Mouse (Mus musculus) heart, adult 18-20 months (tissue): Measurements from ENCODE around the gene Kremen2. TPM values are rescaled to one million over a fixed set of nuclear protein-coding genes. Genes with fewer than 3 reads are reported as not detected.

ENCODE experiments used
- DNase-seq, 2 experiments: peaks; one replicate each; pipeline ENCODE4 v3.0.0; 2021 to 2022; ENCODE audit warnings: mixed read lengths in 1 of 2
- total RNA-seq, 2 experiments: library from RNA; stranded (reverse); gene quantifications; 2 replicates each; pipeline ENCODE4 v1.2.3; 2021

Kremen2 gene
- total RNA-seq, 2 experiments from 2014 or later = 0.15 to 0.18 TPM

GRCm38 (mm10) chr17:23730441-23730840, 15.2 kb downstream of the Kremen2 start:
- no peak for DNase-seq

- peak; percentile 82 to 92 for DNase-seq
Observed at GRCm38 (mm10) chr17:23726758-23727142, 18.9 kb downstream of the Kremen2 start.

- peak; percentile 97 for DNase-seq
Observed at GRCm38 (mm10) chr17:23725999-23726757, 19.5 kb downstream of the Kremen2 start, which contains the start of gene Pkmyt1. TSS of gene Pkmyt1 (plus strand) at chr17:23726336.

GRCm38 (mm10) chr17:23725477-23725876, 20.2 kb downstream of the Kremen2 start:
- DNase-seq = no peak

- DNase-seq = no peak
Observed at GRCm38 (mm10) chr17:23722376-23723125, 23.1 kb downstream of the Kremen2 start, which contains the start of gene 1520401A03Rik. TSS of gene 1520401A03Rik (minus strand) at chr17:23722783.

- DNase-seq = no peak
Observed at GRCm38 (mm10) chr17:23721886-23722285, 23.7 kb downstream of the Kremen2 start.

GRCm38 (mm10) chr17:23719455-23719854, 26.2 kb downstream of the Kremen2 start:
- DNase-seq = no peak

GRCm38 (mm10) chr17:23717003-23717402, 28.6 kb downstream of the Kremen2 start:
- DNase-seq = no peak

- DNase-seq = peak; percentile 58 to 82
Observed at GRCm38 (mm10) chr17:23706212-23706611, 39.4 kb downstream of the Kremen2 start.

GRCm38 (mm10) chr17:23705525-23706104, 40.0 kb downstream of the Kremen2 start:
- no peak for DNase-seq

GRCm38 (mm10) chr17:23704741-23705140, 40.9 kb downstream of the Kremen2 start:
- DNase-seq = no peak

- no peak for DNase-seq
Observed at GRCm38 (mm10) chr17:23703301-23703700, 42.3 kb downstream of the Kremen2 start.

GRCm38 (mm10) chr17:23700079-23700478, 45.6 kb downstream of the Kremen2 start:
- peak; percentile 92 to 94 for DNase-seq

GRCm38 (mm10) chr17:23699131-23700077, 46.2 kb downstream of the Kremen2 start:
- DNase-seq = peak; percentile 66 to 79

GRCm38 (mm10) chr17:23695801-23696200, 49.8 kb downstream of the Kremen2 start:
- no peak for DNase-seq

GRCm38 (mm10) chr17:23694491-23694890, 51.1 kb downstream of the Kremen2 start:
- no peak for DNase-seq

Other genes starting within 250 kb of the Kremen2 start
- 1 to 10 TPM; 6.2 to 7.3 TPM for gene Zfp213, start 181.6 kb downstream of the Kremen2 start, total RNA-seq
- gene Zfp13, start 146.3 kb downstream of the Kremen2 start, total RNA-seq = 1 to 10 TPM; 2.2 to 3.1 TPM
- gene Zscan10, start 145.0 kb downstream of the Kremen2 start, total RNA-seq = not detected
- under 1 TPM in 1 of 2 experiments, not detected in 1; 0.13 TPM for gene Mmp25, start 100.6 kb downstream of the Kremen2 start, total RNA-seq
- gene Bicdl2, start 85.3 kb downstream of the Kremen2 start, total RNA-seq = not detected
- 100 to 1,000 TPM; 191 to 199 TPM for gene Hcfc1r1, start 72.2 kb downstream of the Kremen2 start, total RNA-seq
- gene Thoc6, start 72.0 kb downstream of the Kremen2 start, total RNA-seq = 10 to 100 TPM; 11.0 to 11.2 TPM
- gene Tnfrsf12a, start 68.4 kb downstream of the Kremen2 start, total RNA-seq = 10 to 100 TPM; 63.7 to 89.9 TPM
- gene Cldn6, start 66.6 kb downstream of the Kremen2 start, total RNA-seq = not detected
- gene Cldn9, start 61.8 kb downstream of the Kremen2 start, total RNA-seq = not detected
- gene 1520401A03Rik, start 23.1 kb downstream of the Kremen2 start, total RNA-seq = not detected
- 1 to 10 TPM; 1.1 to 1.4 TPM for gene Pkmyt1, start 19.5 kb downstream of the Kremen2 start, total RNA-seq
- 10 to 100 TPM; 22.9 to 29.2 TPM for gene Paqr4, start 5.0 kb downstream of the Kremen2 start, total RNA-seq
- 10 to 100 TPM; 38.1 to 40.7 TPM for gene Flywch1, start 25.8 kb upstream of the Kremen2 start, total RNA-seq
- under 1 TPM in 1 of 2 experiments, not detected in 1; 0.55 TPM for gene Flywch2, start 40.2 kb upstream of the Kremen2 start, total RNA-seq
- 100 to 1,000 TPM; 125 to 153 TPM for gene Srrm2, start 44.7 kb upstream of the Kremen2 start, total RNA-seq
- 100 to 1,000 TPM; 357 to 360 TPM for gene Elob, start 83.3 kb upstream of the Kremen2 start, total RNA-seq
- not detected for gene Prss33, start 90.2 kb upstream of the Kremen2 start, total RNA-seq
- gene Prss32, start 98.0 kb upstream of the Kremen2 start, total RNA-seq = not detected
- gene Prss41, start 98.3 kb upstream of the Kremen2 start, total RNA-seq = not detected
- gene Prss21, start 122.2 kb upstream of the Kremen2 start, total RNA-seq = not detected
- gene Dcpp1, start 135.0 kb upstream of the Kremen2 start, total RNA-seq = not detected
- not detected for gene Dcpp2, start 135.0 kb upstream of the Kremen2 start, total RNA-seq
- gene Dcpp3, start 171.6 kb upstream of the Kremen2 start, total RNA-seq = not detected
- gene Sbp, start 195.8 kb upstream of the Kremen2 start, total RNA-seq = not detected
- gene Sbpl, start 209.4 kb upstream of the Kremen2 start, total RNA-seq = not detected
- gene Prss30, start 234.7 kb upstream of the Kremen2 start, total RNA-seq = not detected